Mouse (Mus musculus) layer of hippocampus, adult 9-10 months (tissue): Measurements from ENCODE around the gene Eps8l2.

Source experiments
- DNase-seq: peaks from one replicate; pipeline ENCODE4 v3.0.0; 2022; ENCODE audit warnings: low spot score

The Eps8l2 gene

GRCm38 (mm10) chr7:141328373-141328990 lies 10.2 kb upstream of the Eps8l2 start:
- no peak for DNase-seq

GRCm38 (mm10) chr7:141330706-141331105 lies 8.0 kb upstream of the Eps8l2 start:
- no peak for DNase-seq

GRCm38 (mm10) chr7:141331990-141332389 lies 6.7 kb upstream of the Eps8l2 start:
- DNase-seq: no peak

- DNase-seq: no peak
Measured at GRCm38 (mm10) chr7:141335044-141335579, 3.6 kb upstream of the Eps8l2 start.

GRCm38 (mm10) chr7:141335682-141336081 lies 3.0 kb upstream of the Eps8l2 start:
- no peak for DNase-seq

- DNase-seq: no peak
Measured at GRCm38 (mm10) chr7:141336296-141336695, 2.4 kb upstream of the Eps8l2 start.

- DNase-seq: no peak
Measured at GRCm38 (mm10) chr7:141337716-141338416, 814 bp upstream of the Eps8l2 start.

- DNase-seq: no peak
Measured at GRCm38 (mm10) chr7:141339215-141339920, 688 bp downstream of the Eps8l2 start.

GRCm38 (mm10) chr7:141340023-141340422 lies 1.3 kb downstream of the Eps8l2 start:
- DNase-seq: no peak

GRCm38 (mm10) chr7:141340476-141340875 lies 1.8 kb downstream of the Eps8l2 start:
- DNase-seq: no peak

GRCm38 (mm10) chr7:141341689-141342226 lies 3.1 kb downstream of the Eps8l2 start:
- no peak for DNase-seq

- DNase-seq: no peak
Measured at GRCm38 (mm10) chr7:141343230-141343629, 4.5 kb downstream of the Eps8l2 start.

- no peak for DNase-seq
Measured at GRCm38 (mm10) chr7:141343696-141344095, 5.0 kb downstream of the Eps8l2 start.

GRCm38 (mm10) chr7:141344787-141345186 lies 6.1 kb downstream of the Eps8l2 start:
- DNase-seq: no peak

- no peak for DNase-seq
Measured at GRCm38 (mm10) chr7:141351061-141351460, 12.4 kb downstream of the Eps8l2 start.

- no peak for DNase-seq
Measured at GRCm38 (mm10) chr7:141355051-141355450, 16.4 kb downstream of the Eps8l2 start.

- DNase-seq: no peak
Measured at GRCm38 (mm10) chr7:141355626-141356326, 17.1 kb downstream of the Eps8l2 start.

- DNase-seq: no peak
Measured at GRCm38 (mm10) chr7:141356971-141357370, 18.3 kb downstream of the Eps8l2 start.

- no peak for DNase-seq
Measured at GRCm38 (mm10) chr7:141361510-141361909, 22.8 kb downstream of the Eps8l2 start.

- peak; percentile 81 for DNase-seq
Measured at GRCm38 (mm10) chr7:141363106-141363751, 24.5 kb downstream of the Eps8l2 start.

- no peak for DNase-seq
Measured at GRCm38 (mm10) chr7:141363752-141364125, 25.1 kb downstream of the Eps8l2 start.
